Mouse (Mus musculus) midbrain, embryonic 11.5 days (tissue): ENCODE data around the gene B4galt1. TPM values are rescaled to one million over a fixed set of nuclear protein-coding genes. Genes with fewer than 3 reads are reported as not detected.
A peak's percentile ranks its signal among the peaks of the same experiment; 100 is the strongest.

Experiments used
- ATAC-seq: fragments of 200-750 bp; cut with Nextera tagmentation; 2 replicates; pipeline ENCODE4 v1.8.0; 2017; ENCODE audit warnings: moderate TSS enrichment, moderate library complexity; ENCODE audit not compliant: low FRiP score
- DNase-seq: peaks from one replicate; pipeline ENCODE4 v3.0.0; 2015; ENCODE audit warnings: low spot score; ENCODE audit errors: missing footprints
- H3K27ac ChIP-seq: fragments of 300-500 bp; sonication (generic); 2 replicates; pipeline ENCODE4 v1.5.1; 2014; ENCODE audit warnings: low read depth, low read length
- H3K27me3 ChIP-seq: fragments of 300-500 bp; sonication (generic); 2 replicates; pipeline ENCODE4 v1.6.1; 2014; ENCODE audit warnings: mild to moderate bottlenecking, low read length, moderate library complexity, mixed read lengths; ENCODE audit not compliant: control insufficient read depth, insufficient read depth
- H3K36me3 ChIP-seq: fragments of 300-500 bp; sonication (generic); 2 replicates; pipeline ENCODE4 v1.6.1; 2014; ENCODE audit warnings: mild to moderate bottlenecking, low read length, moderate library complexity, mixed read lengths; ENCODE audit not compliant: control insufficient read depth, insufficient read depth
- H3K4me1 ChIP-seq: fragments of 300-500 bp; sonication (generic); 2 replicates; pipeline ENCODE4 v1.6.1; 2014; ENCODE audit warnings: low read length; ENCODE audit not compliant: control insufficient read depth, insufficient read depth
- H3K4me2 ChIP-seq: fragments of 300-500 bp; sonication (generic); 2 replicates; pipeline ENCODE4 v1.6.1; 2014; ENCODE audit warnings: mild to moderate bottlenecking, moderate library complexity
- H3K4me3 ChIP-seq: fragments of 300-500 bp; sonication (generic); 2 replicates; pipeline ENCODE4 v1.5.1; 2014; ENCODE audit warnings: low read depth, low read length
- H3K9ac ChIP-seq: fragments of 300-500 bp; sonication (generic); 2 replicates; pipeline ENCODE4 v1.6.1; 2014; ENCODE audit warnings: low read length
- H3K9me3 ChIP-seq: fragments of 300-500 bp; sonication (generic); 2 replicates; pipeline ENCODE4 v1.6.1; 2016; ENCODE audit warnings: low read length; ENCODE audit not compliant: control insufficient read depth
- WGBS: fragments of 180-500 bp; shearing (Covaris S2); extraction: QIAGEN DNeasy Blood & Tissue Kit; methylation state at CpG from one replicate; pipeline ENCODE4 v1.1.7; 2014; 5-methylcytosine and 5-hydroxymethylcytosine counted together
- polyA plus RNA-seq: library from polyadenylated mRNA; unstranded; fragments of >200 nt; fragmentation: Nextera tagmentation; extraction: Ambion mirVana; gene quantifications from 2 replicates; pipeline ENCODE4 v1.2.1, GENCODE M21; 2014

Gene B4galt1
- polyA plus RNA-seq, 1 experiment from 2014 or later, result 13.8 TPM

DNA sequence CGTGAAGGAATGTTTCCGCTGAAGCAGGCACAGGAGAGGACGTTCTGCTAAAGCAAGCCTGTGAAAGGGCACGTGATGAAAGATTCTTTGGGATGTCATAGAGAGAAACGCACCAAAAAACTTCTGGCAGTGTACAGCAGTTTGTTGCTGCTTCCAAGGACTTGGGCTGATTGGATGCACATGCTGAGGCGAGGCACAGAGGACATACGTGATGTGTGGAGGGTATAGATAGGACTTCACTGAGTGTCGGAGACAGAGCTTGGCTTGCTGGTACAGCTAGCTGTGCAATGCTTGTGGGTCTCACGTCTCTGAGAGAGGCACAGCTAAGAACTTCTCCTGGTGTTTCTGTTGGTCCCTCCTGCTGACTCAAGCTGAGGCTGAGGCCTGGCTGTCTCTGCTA is 25.9 kb downstream of the B4galt1 start:
- no peak for DNase-seq
- Histone ChIP-seq H3K9me3 (no peaks in the 10 kb centered on the region), H3K4me2 (no peak overlapping the region)

DNA sequence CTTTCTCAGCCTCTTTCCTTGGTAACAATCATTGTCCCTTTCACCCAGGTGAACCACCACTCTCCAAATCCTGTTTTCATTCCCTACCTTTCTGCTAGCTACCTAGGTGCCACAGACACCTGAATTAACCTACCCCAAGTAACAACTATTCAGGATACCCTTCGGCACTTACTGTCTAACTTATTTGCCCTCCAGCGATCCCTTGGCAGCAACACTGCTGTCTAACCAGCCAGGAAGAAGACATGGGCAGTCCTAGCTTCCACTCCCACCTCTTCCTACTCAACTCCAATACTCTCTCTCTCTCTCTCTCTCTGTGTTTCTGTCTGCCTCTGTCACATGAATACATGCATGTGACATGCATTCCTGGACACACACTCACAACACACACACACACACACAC is 27.0 kb downstream of the B4galt1 start:
- Histone ChIP-seq H3K4me3 (no peak overlapping the region), H3K4me1 (no peaks in the 10 kb centered on the region), H3K36me3 (no peaks in the 10 kb centered on the region), H3K9ac (no peak overlapping the region), H3K27me3 (no peaks in the 10 kb centered on the region), H3K27ac (no peak overlapping the region), H3K4me2 (no peak overlapping the region), H3K9me3 (no peaks in the 10 kb centered on the region)
- DNase-seq (peak; percentile 35), ATAC-seq (no peak)
- WGBS, result 88% methylated on average over 2 of the region's 2 CpGs

More for the DNA sequence above, 25.9 kb downstream of the B4galt1 start:
- Histone ChIP-seq H3K4me3 (no peak overlapping the region), H3K27me3 (no peaks in the 10 kb centered on the region), H3K36me3 (no peaks in the 10 kb centered on the region), H3K4me1 (no peaks in the 10 kb centered on the region), H3K9ac (no peak overlapping the region), H3K27ac (no peak overlapping the region)
- 89% methylated on average over 9 of the region's 9 CpGs for WGBS
- ATAC-seq, result no peak

DNA sequence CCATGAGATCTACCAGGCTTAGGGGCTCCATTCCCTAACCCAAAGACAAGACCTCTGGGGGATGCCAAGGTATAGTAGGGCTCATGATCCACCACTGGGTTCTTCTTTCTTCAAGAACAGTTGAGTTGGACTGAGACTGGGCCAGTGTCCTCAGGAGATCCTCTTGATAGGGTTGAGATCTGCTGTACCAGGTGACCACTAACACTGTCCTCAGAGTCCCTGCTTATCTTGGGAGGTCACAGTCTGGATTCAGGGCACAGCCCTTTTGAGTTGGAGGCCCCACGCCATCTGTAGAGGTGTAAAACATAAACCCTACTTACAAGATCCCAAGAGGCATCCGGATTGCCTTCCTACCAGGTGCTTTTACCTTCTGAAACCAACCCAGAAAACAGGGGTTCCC is 27.8 kb downstream of the B4galt1 start:
- Histone ChIP-seq H3K9ac (no peak overlapping the region), H3K4me3 (no peak overlapping the region), H3K36me3 (no peaks in the 10 kb centered on the region), H3K27ac (no peak overlapping the region), H3K27me3 (no peaks in the 10 kb centered on the region), H3K4me2 (no peak overlapping the region), H3K4me1 (no peaks in the 10 kb centered on the region), H3K9me3 (no peaks in the 10 kb centered on the region)
- ATAC-seq (no peak), DNase-seq (no peak)
- WGBS, result 96% methylated on average over 2 of the region's 2 CpGs

DNA sequence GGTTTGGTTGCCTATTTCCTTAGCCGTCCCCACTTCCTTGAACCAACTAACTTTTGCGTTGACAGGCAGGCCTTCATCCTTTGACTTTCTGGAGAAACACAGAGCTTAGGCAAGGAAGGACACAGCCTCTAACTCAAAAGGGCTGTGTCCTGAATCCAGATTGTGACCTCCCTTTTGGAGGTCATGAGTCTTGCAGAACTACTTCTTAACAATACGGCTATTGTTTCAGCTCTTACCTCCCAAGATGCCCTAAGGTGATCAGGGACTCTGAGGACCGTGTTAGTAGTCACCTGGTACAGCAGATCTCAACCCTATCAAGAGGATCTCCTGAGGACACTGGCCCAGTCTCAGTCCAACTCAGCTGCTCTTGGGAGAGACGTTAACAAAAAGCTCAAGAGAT is 28.7 kb downstream of the B4galt1 start:
- DNase-seq (peak; percentile 31), ATAC-seq (no peak)
- H3K27me3 ChIP-seq, result no peaks in the 10 kb centered on the region
- no peaks in the 10 kb centered on the region for H3K4me1 ChIP-seq
- no peak overlapping the region for H3K9ac ChIP-seq
- no peak overlapping the region for H3K4me3 ChIP-seq
- no peak overlapping the region for H3K27ac ChIP-seq
- no peak overlapping the region for H3K4me2 ChIP-seq
- H3K36me3 ChIP-seq, result no peaks in the 10 kb centered on the region
- H3K9me3 ChIP-seq, result no peaks in the 10 kb centered on the region
- 84% methylated on average over 5 of the region's 5 CpGs for WGBS

DNA sequence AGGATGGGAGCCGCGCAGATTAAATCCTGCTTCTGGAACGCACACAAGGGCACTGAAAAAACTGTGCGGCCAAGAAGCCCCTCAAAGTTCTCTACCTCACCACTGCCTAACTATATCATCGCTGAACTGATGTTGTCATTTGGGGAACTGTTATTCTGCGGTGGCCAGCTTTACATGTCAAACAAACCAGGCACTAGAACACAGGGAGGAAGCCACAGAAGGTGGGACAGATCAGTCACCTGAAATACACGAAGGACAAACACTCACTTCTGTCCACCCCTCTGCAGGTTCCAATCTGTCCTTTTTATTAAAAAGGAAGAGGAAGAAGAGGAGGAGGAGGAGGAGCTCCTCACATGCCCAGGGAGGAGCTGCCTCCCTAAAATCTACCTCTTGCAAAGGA is 29.3 kb downstream of the B4galt1 start:
- no peak for DNase-seq

DNA sequence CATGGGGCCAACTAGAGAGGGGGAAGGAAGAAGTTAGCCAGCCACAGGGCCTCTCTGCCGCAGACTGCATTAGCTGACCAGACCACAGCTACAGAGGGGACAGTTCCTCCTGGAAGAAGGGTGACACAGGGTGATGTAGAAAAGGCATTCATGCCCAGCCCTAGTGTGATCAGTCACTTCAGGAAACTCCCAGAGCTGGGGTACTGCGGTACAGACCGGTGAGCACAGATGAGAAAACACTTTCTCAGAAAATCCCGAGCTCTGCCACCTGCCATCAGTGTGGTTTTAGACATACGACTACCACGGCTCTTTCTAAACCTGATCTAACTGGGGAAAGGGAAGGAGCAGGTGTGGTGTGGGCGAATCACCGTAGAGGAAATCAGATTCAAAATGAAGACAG is 30.1 kb downstream of the B4galt1 start:
- Histone ChIP-seq H3K4me2 (no peak overlapping the region), H3K4me1 (no peaks in the 10 kb centered on the region), H3K4me3 (no peak overlapping the region), H3K9ac (no peak overlapping the region), H3K27me3 (no peaks in the 10 kb centered on the region), H3K27ac (no peak overlapping the region), H3K9me3 (no peaks in the 10 kb centered on the region), H3K36me3 (no peaks in the 10 kb centered on the region)
- WGBS, result 84% methylated on average over 8 of the region's 8 CpGs
- DNase-seq, result no peak
- ATAC-seq, result no peak

More for the DNA sequence above, 29.3 kb downstream of the B4galt1 start:
- no peaks in the 10 kb centered on the region for H3K9me3 ChIP-seq
- H3K27ac ChIP-seq, result no peak overlapping the region
- no peak for ATAC-seq
- no peak overlapping the region for H3K4me2 ChIP-seq
- no peak overlapping the region for H3K9ac ChIP-seq
- 90% methylated on average over 7 of the region's 7 CpGs for WGBS
- H3K4me1 ChIP-seq, result no peaks in the 10 kb centered on the region
- no peaks in the 10 kb centered on the region for H3K27me3 ChIP-seq
- H3K4me3 ChIP-seq, result no peak overlapping the region
- no peaks in the 10 kb centered on the region for H3K36me3 ChIP-seq

DNA sequence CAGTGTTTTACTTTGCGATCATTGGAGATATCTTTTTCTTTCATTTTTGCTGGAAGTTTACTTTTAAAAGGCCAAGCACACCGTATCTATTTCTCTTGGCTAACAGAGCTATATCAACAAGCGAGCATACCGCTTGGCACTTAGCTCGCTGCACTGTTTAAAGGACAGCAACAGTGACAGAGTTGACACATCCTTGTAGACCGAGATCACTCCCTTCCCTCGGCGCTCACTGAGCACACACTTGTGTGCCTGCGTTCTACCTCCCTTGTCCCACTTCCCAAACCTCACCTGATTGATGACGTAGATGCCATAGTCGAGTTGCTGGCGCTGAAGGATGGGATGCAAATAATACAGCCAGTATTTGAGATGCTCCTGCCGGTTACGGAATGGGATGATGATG is 30.7 kb downstream of the B4galt1 start:
- 93% methylated on average over 14 of the region's 14 CpGs for WGBS
- Histone ChIP-seq H3K9me3 (no peaks in the 10 kb centered on the region), H3K27ac (no peak overlapping the region), H3K4me1 (no peaks in the 10 kb centered on the region), H3K9ac (no peak overlapping the region), H3K4me2 (no peak overlapping the region), H3K4me3 (no peak overlapping the region), H3K36me3 (no peaks in the 10 kb centered on the region), H3K27me3 (no peaks in the 10 kb centered on the region)
- DNase-seq, result no peak
- ATAC-seq, result no peak

DNA sequence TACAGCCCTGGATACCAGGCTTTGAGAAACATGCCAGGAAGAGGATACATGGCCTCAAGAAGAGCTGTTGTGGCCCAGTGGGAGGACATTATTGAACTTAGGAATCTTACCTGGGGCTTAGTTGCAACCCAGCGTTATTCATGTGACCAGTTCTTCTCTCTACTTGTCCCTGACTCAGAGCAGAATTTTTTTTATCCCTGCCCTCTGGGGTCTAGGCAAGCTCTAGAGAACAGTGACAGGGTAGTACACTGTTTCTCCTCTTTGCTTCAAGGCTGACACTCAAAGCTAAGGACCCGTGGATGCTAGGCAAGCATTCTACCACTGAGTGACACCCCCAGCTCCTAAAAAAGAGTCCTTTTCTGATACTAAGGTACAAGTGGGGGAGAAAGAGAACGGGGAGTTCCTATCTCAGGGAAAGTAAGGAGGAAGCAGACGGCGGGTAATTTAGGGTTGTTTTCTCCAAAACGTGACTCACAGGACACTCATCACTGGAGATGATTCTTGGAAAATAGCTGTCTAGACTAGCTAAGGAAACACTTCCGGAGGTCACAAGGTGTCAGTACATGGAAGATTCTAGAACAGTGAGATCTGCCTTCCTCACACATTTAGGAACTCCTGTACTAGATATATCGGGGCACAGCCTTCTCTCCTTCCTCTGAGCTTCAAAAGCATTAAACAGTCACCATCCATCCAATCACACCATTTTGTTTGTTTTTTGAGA is 32.3 kb downstream of the B4galt1 start:
- Histone ChIP-seq H3K9ac (no peak overlapping the region), H3K4me1 (peaks cover 3% of the 10 kb centered on the region), H3K36me3 (no peaks in the 10 kb centered on the region), H3K9me3 (no peaks in the 10 kb centered on the region), H3K4me3 (no peak overlapping the region), H3K4me2 (no peak overlapping the region), H3K27me3 (no peaks in the 10 kb centered on the region), H3K27ac (no peak overlapping the region)
- WGBS, result 92% methylated on average over 8 of the region's 8 CpGs
- DNase-seq, result no peak
- ATAC-seq, result no peak

DNA sequence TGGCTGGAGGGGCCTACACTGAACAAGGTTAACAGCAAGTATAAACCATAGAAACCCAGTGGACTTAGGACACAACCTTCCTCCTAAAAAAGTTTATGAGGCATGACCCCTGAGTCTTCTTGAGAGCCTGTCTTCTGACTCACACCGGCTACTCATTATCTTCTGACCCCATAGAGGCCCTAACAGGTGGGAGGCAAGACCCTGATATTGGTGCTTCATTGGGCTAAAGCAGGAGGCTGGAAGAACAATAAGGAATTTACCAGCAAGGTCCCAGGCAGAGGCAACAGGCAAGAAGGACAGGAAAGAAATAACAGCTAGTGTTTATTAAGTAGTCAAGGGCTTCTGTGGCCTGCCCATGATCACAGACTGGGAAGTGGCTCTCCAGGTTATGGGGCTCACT is 32.9 kb downstream of the B4galt1 start:
- 80% methylated on average over 1 of the region's 1 CpGs for WGBS
- H3K9me3 ChIP-seq, result no peaks in the 10 kb centered on the region
- peaks cover 9% of the 10 kb centered on the region for H3K4me1 ChIP-seq
- ATAC-seq (no peak), DNase-seq (no peak)
- H3K4me3 ChIP-seq, result no peak overlapping the region
- H3K27me3 ChIP-seq, result no peaks in the 10 kb centered on the region
- H3K36me3 ChIP-seq, result no peaks in the 10 kb centered on the region
- no peak overlapping the region for H3K9ac ChIP-seq
- no peak overlapping the region for H3K4me2 ChIP-seq
- no peak overlapping the region for H3K27ac ChIP-seq
